Mouse (Mus musculus): ENCODE results near the gene Ttc6.

Ttc6 gene

GRCm38 (mm10) chr12:57563909-57564308, at the start of gene Ttc6:
Gene Ttc6 (plus strand): TSS chr12:57564113.
- no peak for DNase-seq

GRCm38 (mm10) chr12:57514552-57514951, 49.4 kb upstream of the Ttc6 start:
- no peak for DNase-seq

- no peak for DNase-seq
These were observed 48.1 kb upstream of the Ttc6 start for GRCm38 (mm10) chr12:57515702-57516377.

- DNase-seq = no peak
These were observed 35.6 kb upstream of the Ttc6 start for GRCm38 (mm10) chr12:57528335-57528734.

- DNase-seq = no peak
These were observed 33.4 kb upstream of the Ttc6 start for GRCm38 (mm10) chr12:57530474-57530873.

GRCm38 (mm10) chr12:57534517-57534878, 29.4 kb upstream of the Ttc6 start:
- DNase-seq = no peak

GRCm38 (mm10) chr12:57534879-57535611, 28.9 kb upstream of the Ttc6 start:
- no peak for DNase-seq

- no peak for DNase-seq
These were observed 27.6 kb upstream of the Ttc6 start for GRCm38 (mm10) chr12:57536056-57536908.

- no peak for DNase-seq
These were observed 26.8 kb upstream of the Ttc6 start for GRCm38 (mm10) chr12:57536909-57537670.

GRCm38 (mm10) chr12:57537791-57538587, 25.9 kb upstream of the Ttc6 start:
- no peak for DNase-seq

GRCm38 (mm10) chr12:57538588-57539550, 25.0 kb upstream of the Ttc6 start:
- no peak for DNase-seq

GRCm38 (mm10) chr12:57539551-57539985, 24.3 kb upstream of the Ttc6 start:
- DNase-seq = no peak

- no peak for DNase-seq
These were observed 22.8 kb upstream of the Ttc6 start for GRCm38 (mm10) chr12:57541118-57541517.

GRCm38 (mm10) chr12:57541931-57542745, 21.8 kb upstream of the Ttc6 start:
- DNase-seq = no peak

GRCm38 (mm10) chr12:57542746-57543626, 20.9 kb upstream of the Ttc6 start:
- DNase-seq = no peak

- no peak for DNase-seq
These were observed 20.3 kb upstream of the Ttc6 start for GRCm38 (mm10) chr12:57543627-57543991.

- DNase-seq = peak; percentile 20
These were observed 19.1 kb upstream of the Ttc6 start for GRCm38 (mm10) chr12:57544641-57545370.

All from cerebellum, adult 9-10 months (tissue).